Mouse (Mus musculus) spleen, postnatal 10 days (tissue): ENCODE data around the gene Eif1ad.

Source experiments
- DNase-seq, 2 experiments: peaks; one replicate each; pipeline ENCODE4 v3.0.0; 2021 to 2022; ENCODE audit warnings: low spot score in 2 of 2

The Eif1ad gene

GRCm38 (mm10) chr19:5418750-5419466 is 52.4 kb downstream of the Eif1ad start:
- DNase-seq, result no peak

DNA sequence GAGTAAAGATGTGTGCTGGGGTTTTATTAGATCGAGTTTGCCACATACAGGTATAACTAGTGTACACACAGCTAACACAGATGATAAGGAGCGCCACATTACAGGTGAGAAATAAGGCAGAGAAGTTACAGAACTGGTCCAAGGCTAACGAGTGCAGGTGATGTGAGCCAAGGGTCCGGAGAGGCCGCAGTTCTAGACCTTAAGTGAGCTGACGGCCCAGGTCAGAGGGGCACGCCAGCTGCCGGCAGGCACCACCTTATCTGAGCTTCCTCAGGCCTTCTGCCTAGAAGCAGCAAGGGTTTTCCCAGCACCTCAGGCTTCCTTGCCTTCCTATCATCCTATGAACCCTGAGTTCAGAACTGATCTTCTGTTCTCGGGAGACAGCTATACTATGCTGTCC is 53.1 kb downstream of the Eif1ad start:
- DNase-seq, result no peak

GRCm38 (mm10) chr19:5420579-5420978 is 54.0 kb downstream of the Eif1ad start:
- no peak for DNase-seq
